Mouse (Mus musculus) embryo, embryonic 11.5 days (tissue): ENCODE measurements around the gene Fem1a.

Experiments used
- DNase-seq: peaks from one replicate; pipeline ENCODE4 v3.0.0-alpha.2; 2012; ENCODE audit warnings: low read depth, low spot score

Fem1a gene

DNA sequence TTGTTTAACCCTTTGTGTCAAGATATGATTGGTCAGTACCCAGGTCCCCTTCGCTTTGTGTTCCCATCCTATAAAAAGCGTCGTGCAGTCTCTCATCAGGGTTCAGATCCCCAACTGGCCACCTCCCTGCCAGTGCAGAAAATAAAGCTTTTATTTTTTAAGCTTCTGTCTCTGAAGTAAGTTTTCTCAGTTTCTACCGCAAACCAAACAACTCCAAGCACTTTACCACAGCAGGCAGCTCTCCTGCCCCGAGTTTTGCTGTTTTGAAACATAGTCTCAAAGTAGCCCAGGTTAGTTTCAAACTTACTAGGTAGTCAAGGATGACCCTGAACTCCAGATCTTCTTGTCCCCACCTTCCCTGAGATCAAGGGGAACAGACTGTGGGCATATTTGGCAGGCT, 21.7 kb downstream of the Fem1a start:
- no peak for DNase-seq

DNA sequence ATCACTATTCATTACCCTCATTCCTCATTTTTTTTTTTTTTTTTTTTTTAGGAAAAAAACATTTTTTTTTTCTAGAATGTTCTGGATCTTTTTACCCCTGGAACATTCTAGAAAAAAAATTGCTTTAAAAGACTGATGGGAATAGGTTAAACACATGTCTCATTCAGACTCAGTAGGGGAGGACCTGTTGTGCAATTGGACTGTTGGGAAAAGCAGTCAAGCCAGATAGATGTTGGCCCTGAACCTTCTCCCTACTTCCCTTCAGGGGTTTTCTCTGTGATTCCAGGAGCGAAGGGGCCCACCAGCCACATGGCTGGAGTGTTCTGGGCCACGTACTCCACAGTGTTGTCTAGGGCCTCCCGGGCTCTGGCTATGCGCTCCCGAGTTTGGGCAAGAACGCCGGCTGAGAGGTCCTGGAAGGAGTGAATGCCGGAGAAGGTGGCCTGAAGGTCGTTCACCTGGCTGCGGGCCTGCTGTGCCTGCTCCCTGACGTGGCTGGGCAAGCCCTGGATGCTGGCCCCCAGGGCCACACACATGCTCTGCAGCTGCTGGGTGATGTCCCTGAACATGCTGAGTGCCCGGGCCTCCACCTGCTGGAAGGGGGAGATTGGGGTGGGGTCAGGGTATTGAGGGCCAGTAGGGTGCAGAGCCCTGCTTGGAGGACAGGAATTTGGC, 23.0 kb downstream of the Fem1a start:
- DNase-seq, result no peak

DNA sequence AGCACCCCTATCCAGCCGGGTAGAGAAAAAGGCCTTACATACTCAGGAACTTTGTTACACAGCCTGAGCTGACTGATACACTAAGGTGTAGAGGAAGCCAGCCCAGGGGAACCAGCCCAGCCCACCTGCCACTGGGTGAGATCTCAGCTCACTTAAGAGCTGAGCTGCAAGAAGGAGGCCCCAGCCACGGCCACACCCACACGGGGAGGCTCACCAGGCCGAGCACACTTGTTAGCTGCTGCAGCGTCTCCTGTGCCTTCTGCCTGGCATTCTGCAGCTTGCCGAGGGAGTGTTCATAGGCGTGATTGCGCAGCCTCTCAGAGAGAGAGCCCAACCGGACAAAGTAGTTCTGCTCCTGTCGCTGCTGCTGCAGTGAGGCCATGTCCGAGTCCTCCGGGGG, 24.6 kb downstream of the Fem1a start:
- DNase-seq, result no peak

- DNase-seq, result no peak
Measured at GRCm38 (mm10) chr17:56282802-56283201, 26.2 kb downstream of the Fem1a start.

DNA sequence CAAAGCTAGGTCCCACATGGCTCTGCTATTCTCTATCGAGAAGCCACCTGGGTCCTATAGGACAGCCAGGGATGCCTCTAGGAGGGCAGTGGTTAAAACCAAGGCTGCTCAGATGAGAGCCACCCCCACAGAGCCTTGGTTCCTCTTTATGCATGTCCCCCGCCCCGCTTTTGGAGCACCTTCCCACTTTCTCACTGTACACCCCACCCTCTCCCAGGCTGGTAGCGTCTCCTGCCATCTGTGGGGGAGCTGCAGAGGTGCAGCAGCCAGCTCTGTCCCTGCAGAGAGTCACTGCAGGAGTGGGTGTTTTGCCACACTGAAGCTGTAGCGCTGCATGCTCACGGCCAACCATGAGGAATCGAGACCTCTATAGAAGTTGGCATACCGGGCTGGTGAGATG, 26.7 kb downstream of the Fem1a start:
- DNase-seq, result no peak

- no peak for DNase-seq
Measured at GRCm38 (mm10) chr17:56285995-56286394, 29.4 kb downstream of the Fem1a start.

- no peak for DNase-seq
Measured at GRCm38 (mm10) chr17:56287830-56288229, 31.2 kb downstream of the Fem1a start.

DNA sequence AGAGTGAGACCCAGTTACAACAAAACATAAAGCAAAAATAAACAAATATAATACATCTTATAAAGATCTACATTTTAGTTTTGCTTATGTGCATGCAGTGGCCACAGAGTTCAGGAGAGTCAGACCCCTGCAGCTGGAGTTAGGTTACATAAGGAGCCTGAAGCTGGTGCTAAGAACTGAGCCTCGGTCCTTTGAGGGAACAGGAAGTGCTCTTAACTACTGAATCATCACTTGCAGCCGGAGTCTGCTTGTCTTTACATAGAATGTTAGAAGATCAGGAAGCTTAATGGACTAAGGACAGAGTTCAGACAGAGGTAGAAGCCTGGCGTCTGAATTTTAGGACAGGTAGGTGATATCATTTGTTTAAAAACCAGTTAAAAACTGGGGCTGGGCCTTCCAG, 32.3 kb downstream of the Fem1a start:
- DNase-seq, result no peak

DNA sequence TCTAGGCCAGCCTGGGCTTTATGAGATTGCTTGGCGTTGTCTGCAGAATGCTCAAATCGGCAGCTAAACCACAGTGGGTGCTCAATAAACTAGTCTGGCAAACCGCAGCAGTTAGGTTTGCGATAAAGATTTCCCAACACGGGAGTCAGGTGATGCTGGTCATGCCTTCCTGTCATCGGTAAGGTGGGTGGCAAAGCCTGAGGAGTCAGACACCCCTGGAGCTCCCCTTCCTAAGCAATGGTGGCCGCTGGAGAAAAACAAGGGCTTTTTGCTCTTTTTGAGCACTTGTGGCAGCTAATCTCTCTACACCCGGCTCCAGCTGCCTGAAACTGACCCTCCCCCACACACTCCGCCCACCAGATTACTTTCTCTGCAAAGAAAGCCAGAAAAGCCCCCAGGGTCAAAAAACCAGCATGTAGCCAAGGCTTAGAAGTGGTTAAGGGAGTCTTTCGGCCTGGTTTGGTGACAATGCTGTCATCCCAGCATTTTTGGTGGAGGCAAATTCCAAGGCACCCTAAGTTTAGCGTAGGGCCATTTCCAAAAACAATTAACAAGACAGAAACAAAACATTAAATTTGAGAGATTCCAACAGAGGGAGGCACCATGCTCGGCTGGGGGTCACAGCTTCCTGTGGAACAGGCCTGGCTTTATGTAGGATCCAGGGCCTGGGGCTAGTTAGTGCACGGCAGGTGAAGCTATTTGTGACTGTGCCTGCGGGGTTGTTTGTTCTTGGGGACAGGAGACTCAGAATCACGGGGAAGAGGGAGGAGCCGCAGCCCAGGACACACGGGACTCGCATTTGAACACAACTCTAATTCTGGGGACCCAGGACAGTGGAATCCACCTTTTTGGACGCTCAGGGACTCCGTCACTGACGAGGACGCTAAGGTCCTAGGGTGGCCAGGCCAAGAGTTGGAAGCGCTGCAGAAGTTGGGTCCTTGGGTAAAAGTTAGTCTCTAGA, 33.0 kb downstream of the Fem1a start:
- no peak for DNase-seq

DNA sequence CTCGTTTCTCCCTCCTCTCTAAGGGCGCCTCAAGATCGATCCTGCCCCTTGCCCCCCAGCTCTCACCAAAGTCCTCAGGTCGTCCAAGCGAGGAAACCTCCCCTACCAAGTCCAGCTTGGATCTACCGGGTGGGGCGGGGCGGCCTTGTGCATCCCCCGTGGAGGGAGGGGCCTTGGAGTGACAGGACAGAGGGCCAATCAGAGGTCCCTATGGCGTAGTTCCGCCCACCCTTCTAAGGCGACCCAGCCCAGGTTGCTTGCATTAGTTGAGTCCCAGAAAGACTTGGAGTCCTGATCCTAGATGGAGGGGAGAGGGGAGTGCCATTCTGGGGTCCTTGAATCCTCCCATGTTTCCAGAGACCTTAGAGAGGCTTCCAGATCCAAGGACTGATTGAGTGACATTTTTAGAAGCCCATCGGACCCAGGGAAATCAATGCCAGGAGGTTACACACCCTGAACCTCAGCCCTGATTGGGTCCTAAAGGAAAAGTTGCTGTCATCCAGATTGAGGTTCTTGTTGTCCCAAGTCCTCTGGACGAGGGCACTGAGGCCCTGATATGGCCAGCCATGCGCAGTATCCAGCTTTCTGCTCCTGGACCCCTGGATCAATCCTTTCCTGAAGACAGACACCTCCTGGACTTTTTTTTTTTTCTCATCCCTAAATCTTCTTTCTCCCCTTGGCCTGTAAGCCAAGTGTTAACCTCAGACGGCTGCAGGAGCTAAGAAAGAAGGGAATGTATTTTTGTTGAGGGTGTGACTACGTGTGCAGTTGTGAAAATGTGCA, 34.0 kb downstream of the Fem1a start:
- DNase-seq, result peak; percentile 85

DNA sequence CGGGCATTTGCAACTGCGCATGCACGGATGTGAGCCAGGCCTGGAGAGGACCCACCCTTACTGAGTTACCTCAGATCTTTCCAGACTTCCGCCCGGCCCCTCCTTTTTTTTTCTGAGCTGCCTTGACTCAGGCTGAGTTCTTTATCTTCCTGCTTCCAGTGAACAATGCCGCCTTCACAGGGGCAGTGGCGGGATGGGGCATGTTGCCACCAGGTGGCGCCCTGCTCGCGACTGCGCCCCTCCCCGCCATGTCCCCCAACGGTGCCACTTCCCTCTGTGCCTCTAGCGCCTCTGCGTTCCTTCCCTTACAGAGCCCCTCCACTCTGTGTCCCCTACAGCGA, 34.5 kb downstream of the Fem1a start:
- peak; percentile 78 for DNase-seq

DNA sequence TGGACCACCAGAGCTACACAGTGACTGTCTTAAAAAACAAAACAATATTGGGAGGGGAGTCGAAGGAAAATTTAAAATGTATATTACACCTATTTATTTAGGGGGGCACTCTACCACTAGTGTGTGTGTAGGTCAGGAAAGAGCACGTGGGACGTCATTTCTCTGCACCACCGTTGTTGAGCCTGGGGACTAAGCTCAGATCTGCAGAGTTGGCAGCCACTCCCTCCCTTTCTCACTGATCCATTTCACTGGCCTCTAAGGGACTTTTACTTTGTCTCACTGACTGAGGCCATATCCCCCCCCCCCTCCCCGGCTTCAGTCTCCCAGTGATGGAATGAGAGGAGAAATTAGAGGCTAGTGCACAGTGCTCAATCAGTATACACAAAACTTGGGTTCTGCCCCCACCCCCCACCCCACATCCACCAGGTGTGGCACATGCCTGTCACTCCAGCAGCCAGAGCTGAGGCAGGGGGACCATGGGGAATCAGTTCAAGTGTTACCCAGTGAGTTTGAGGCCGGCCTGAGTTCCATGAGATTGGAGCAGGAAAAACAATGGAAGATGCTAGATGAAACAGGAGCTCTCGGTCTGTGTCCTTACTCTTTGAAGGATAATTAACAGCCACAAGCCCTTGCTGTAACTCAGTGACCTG, 35.3 kb downstream of the Fem1a start:
- no peak for DNase-seq

DNA sequence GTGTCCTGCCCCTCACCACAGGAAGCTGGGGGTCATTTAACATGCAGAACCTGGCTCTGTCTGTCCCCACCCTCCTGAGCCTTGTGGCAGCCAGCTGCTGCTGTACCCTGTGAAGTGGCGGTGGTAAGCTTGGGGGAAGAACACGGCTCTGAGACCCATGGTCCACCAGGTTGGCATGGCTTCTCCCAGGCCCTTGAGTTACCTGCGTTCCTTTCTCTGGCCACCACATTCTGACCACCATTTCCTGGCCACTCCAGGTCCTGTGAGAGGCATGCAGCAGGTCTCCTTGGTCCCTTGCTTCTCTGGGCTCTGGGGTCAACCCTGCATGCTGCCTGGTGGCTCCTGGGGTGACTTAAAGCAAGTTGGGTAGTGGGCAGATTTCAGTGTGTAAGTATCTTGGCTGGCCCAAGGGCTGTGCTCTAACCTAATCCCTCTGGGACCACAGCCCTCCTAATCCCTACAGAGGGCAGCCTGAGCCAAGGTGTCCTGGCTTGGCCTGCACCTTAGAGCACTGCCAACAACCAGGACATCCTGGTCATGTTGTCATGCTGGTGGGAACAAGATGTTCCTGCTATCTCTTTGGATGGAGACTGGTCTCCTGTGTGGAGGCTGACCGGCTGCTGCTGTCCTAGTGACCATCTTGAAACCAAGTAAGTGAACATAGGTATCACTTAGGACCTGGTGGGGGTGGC, 36.1 kb downstream of the Fem1a start, which contains the start of gene Plin3:
Gene Plin3, minus strand, starts transcription at position 343 of the 692 bp plus-strand sequence.
- no peak for DNase-seq

DNA sequence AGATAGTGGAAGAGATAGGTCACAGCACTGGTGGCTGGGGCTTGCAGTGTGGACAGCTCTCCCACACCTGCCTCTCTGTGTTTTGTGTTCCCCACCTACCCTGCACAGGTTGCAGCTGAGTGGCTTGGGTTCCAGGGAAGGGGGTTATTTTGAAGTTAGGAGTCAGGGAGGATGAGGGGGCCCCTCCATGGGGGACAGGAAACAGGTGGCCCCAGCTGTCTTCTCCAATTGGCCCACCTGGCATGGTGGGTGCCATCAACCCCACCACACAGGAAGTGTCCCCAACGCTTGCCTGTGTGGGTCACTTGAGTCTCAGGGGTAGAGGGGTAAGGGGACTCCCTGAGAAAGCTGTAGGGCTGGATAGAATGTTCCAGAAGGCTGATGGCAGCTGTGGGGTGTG, 36.7 kb downstream of the Fem1a start:
- DNase-seq, result no peak

DNA sequence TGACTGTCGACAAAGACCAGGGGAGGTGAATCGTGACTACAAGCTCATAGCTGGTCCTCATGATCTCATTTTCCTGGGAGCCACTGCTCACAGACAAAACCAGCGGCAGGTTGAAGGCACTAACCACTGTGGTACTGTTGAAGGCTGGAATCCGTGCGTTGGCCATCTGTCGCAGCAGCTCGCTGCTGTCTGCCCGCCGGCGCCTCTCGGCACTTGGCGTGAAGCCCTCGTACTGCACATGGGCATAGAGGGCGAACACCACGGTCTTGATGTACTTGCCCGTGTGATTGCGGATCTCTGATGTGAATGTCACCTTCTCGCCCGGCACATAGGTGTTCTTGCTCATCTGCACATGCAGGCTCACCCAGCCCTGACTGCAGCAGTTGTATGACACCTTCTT, 37.6 kb downstream of the Fem1a start:
- no peak for DNase-seq

GRCm38 (mm10) chr17:56296201-56296600, 39.6 kb downstream of the Fem1a start:
- DNase-seq, result no peak

- no peak for DNase-seq
Measured at GRCm38 (mm10) chr17:56298238-56298637, 41.6 kb downstream of the Fem1a start.

GRCm38 (mm10) chr17:56300186-56300585, 43.6 kb downstream of the Fem1a start, which contains the start of gene Arrdc5:
Gene Arrdc5, minus strand, starts transcription at chr17:56300286.
- DNase-seq, result no peak

GRCm38 (mm10) chr17:56302363-56302996, 45.9 kb downstream of the Fem1a start:
- no peak for DNase-seq

DNA sequence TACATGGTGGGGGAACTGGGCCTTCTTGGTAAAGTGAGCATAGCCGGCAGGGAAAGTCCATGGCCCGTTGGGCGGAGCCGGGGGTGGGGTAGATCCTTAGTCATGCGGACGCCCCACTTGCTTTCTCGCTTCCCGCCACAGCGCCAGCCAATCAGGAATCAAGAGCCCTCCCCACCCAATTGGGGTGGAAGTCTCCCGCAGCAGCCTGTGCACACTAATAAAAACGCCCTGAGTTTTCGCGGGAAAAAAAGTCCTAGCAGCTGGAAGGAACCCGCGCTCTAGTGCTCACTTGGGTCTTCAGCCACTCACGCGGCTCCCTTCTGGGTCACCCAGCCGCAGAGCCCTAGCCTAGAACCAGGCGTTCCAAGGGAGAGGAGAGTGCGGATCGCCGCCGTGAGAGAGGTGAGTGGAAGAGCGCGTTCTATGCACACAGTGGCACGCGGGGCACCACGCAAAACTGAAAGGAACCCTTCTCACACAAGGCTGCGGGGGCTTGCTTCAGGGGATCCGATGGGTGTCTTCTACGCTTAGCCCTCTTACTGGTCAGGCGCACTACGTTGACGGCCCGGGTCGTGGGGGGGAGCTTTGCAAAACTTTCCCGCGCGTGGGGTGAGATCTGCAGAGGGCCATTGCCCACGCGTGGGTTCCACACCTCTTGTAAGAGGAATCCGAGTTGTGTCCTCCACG, 46.7 kb downstream of the Fem1a start, which contains the start of gene Uhrf1:
Gene Uhrf1, plus strand, starts transcription at position 162 of the 687 bp plus-strand sequence.
- peak; percentile 82 for DNase-seq
